Mouse (Mus musculus): ENCODE results near the gene Slc32a1.

The Slc32a1 gene

DNA sequence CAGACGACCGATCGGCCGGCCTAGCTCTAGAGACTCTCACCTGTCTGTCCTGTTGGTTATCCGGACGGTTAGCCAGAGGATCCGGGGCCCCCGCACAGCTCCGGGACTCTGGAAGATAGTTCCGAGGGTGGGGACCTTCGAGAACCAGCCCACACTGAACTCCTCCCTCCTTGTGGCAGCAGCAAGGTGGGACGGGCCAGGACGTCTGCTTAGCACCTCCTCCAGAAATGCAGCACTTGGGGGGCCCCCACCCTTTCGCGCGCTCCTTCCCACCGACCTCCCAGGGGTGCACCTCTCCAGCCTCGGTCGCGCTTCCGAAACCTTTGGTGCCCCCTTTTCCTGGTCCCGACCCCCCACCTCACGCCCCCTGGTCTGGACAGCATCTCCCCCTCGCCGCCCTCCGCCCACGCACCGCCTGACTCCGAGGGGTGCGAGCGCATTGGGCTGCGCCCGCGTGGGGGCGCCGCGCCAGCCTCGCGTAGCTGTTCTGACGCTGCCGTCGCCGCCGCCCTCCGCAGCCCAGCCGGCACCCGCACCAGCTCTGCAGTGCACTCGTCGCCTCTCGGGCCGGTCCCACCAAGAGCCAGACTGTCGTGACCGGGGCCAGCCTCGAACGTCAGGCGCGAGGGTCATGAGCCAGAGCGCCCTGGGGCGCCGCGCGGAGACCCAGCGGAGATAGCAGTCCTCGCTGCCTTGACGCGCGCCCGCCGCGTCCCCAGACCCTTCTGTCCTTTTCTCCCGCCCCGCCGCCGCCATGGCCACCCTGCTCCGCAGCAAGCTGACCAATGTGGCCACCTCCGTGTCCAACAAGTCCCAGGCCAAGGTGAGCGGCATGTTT, at the start of gene Slc32a1:
TSS of gene Slc32a1 (plus strand) at position 280 of the 838 bp plus-strand sequence.
- no peak for DNase-seq (ENCODE audit: low spot score)

DNA sequence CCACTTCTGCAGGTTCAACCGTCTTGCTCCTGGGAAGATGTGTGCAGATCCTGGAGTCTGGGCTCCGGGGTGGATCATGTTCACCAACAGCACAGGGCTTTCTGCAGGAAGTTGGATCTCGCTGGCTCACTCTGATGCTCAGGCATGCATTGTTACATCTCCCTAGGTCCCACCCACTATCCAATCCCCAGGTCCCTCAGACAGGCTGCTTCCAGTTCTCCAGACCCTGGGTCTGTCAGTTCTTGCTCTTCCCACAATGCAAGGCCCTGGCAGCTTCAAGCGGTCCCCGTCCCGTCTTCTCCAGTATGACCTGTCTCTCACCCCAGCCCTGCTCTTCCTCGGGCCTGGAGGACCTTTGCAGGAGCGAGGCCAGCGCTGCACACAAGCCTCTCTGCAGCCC, 49.8 kb upstream of the Slc32a1 start:
- DNase-seq (ENCODE audit: low spot score): no peak

DNA sequence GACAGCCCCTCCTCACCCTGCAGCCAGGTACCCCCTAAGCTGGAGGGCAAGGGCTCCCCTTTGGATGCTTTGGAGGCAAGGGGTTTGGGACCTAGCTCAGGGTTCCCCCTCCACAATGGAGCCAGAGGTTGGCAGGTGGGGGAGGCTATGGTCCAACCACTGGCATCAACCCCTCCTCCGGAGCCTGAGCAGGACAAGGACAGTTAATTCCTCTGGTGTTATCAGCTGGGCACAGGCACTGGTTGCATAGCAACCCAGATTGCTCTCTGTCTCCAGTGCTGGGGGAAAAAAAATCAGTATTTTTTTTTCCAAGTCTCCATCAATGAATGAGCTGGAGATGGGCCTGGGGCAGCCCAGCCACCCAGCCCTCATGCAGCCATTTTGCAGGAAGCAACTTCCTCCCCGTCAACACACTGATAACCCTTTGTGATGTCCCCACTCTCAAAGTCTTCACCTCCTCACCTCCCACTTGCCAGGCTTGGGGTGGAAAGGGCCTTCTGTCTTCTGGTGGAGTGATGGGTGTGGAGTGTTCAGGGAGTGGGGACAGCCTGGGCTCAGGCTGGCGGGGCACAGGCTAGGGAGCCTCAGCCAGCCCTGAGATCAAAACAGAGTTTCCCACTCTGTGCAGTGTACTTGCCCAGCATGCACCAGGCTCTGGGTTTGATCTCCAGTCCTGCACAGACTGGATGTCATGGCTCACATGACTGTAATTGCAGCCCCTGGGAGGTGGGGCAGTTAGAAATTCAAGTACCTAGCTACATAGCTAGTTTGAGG, 49.0 kb upstream of the Slc32a1 start:
- no peak for DNase-seq (ENCODE audit: low spot score)

DNA sequence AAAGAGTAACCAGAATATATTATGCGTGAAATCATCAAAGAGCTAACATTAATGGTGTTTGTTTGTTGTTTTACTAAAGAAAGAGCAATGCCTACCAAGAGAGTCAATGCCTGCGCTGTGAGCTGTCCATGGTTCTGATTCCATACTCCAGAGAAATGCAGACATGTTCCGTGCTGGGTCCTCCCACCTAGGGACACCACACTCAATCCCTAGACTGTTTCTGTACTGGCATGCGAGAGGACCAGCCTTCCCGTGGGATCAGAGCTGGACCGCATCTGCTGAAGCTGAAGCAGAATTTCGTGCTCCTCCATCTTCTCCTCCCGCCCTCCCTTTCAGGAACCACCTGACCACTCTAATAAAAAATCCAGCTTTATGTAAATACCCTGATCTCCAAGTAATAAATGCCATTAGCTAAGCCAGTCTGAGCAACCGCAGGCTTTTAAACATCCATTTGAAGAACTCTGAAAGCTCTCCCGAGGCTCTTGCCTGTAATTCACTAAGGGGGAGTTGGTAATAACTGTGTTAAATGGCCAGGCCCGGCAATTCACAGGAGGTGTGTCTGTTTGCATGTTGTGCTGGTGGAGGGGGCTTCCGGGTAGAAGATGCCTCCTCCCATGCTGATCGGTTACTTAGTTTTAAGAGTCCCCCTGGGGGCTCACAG, 40.0 kb upstream of the Slc32a1 start:
- no peak for DNase-seq (ENCODE audit: low spot score)

DNA sequence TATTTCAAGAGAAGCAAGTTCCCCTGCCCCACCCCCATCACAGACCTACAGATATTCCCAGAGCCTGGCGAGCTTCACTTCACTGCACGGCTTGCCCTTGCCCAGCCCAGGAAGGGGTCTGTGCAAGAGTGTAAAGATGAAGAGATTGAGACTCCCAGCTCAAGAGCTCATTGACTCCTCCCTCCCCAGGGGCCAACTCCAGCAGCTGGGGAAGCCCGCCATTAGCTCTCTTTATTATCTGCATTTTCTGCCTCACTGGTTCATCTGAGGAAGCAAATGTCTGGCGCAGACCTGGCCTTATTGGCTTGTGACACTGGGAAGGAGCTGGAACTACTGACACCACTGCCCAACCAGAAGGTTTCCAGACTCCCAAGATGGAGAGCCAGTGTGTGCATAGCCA, 30.6 kb upstream of the Slc32a1 start:
- DNase-seq (ENCODE audit: low spot score): no peak

DNA sequence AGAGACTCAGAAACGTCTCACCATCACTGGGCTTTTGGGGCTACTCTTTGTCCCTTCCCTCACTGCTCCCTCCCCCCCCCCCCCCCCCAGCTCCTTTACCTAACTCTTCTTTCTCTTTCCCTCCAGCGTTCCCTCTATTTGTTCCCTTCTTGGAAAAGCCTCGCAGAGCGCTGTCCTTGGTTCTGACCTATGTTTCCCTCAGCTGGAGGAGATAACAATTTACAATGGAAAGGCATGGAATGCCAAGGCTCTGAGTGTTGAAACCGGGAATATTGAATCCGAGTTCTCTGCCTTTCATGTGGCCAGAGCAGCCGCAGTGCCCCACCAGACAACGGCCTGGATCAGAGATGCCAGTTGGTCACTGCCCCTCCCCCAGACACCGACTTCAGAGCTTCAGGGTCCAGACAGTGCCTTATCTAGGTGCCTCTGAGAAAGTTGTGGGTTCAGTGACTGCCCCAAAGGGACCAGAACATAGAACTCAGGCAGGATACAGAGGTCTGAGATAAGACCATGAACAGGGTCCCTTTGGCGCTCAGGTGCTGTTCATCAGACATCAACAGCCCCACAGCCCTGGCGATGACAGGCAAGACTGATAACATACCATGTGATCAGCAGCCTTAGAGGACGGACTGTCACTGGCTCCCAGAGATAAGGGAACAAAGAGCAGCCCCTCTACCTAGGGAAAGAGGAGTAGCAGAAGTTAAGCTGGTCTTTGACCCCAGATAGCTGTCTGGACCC, 25.8 kb upstream of the Slc32a1 start:
- DNase-seq (ENCODE audit: low spot score): no peak

DNA sequence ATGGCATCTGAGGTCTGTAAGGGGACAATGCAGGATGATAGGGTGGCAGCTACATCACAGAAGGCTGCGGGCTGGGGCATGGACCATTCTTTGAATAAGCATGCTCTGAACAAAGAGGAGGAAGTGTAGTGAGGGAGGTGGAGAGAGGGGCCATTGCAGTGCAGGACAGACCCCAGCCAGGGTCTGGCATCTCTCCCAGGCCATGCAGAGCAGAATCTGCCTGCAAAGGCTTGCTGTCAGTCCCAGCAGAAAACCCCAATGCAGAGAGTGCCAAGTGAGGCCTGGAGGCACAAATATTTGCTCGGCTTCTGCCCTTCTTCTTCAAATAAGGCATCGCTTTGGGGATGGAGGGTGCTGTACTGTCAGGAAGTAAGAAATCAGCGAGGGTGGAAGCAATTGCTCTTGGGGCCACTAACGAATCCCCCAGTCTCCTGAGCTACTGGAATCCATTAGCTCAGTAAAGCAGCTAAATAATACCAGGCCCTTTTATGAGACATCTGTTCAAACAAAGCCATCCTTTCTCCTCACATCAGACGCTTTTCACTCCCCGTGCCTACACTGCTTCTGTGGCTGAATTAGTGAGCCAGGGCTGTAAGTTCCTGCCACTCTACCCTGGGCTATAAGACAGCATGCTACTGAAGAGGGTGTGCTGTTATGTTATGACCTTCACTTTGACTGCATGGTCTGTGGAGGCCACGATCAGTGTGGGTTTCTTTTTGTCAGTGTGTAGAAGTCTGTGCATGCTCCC, 21.9 kb upstream of the Slc32a1 start:
- DNase-seq (ENCODE audit: low spot score): no peak

DNA sequence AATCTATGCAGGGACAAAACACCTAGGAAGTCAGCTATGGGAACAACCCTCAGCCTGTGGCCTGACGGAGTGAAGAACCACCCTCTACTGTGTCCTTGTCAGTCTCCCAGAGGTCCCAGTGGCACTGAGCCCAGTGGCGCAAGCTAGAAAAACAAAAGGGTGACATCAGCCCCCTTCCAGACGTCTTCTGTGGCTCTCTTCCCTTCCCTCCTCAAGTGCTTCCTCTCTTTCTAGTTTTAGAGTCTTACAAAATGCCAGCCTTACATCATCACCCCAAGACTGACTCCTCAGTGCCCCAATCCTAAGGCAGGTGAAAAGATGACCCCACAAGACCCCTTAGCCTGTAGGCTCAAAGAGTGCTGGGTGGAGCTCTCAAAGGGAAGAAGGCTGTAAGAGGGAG, 20.1 kb upstream of the Slc32a1 start:
- no peak for DNase-seq (ENCODE audit: low spot score)

DNA sequence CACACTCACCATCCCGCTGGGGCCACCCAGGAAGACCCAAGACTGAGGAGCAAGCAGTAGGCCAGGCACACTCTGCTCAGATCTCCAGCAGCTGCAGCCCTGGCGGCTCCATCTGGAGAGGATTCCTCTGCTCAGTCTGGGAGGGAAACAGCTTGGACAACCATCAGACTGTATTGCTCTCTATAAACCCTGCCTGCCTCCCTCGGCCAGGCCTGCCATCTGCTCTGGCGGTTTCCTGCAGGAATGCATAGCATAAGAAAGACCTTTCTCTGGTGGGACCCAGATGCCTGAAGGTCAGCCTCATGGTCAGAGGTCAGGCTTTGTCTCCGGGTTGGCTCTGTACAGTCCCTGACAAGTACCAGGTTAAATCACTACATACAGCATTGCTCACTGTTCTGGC, 19.3 kb upstream of the Slc32a1 start:
- no peak for DNase-seq (ENCODE audit: low spot score)

DNA sequence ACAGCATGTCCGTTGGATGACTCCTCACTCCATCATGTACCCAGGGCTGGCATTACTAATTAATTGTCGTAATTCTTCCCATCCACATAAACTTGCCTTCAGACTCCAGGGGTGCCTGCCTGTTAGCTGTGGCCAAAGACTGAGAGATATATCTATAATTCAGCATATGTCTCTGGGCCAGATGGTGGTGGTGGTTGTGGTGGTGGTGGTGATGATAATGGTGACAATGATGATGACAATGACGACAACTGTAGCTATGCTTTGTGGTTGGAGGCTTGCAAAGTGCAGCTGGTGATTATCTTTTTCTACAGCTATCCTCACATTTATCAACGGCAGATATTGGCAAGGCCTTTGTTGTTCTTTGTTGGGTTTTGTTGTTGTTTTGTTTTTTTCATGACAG, 17.2 kb upstream of the Slc32a1 start:
- no peak for DNase-seq (ENCODE audit: low spot score)

DNA sequence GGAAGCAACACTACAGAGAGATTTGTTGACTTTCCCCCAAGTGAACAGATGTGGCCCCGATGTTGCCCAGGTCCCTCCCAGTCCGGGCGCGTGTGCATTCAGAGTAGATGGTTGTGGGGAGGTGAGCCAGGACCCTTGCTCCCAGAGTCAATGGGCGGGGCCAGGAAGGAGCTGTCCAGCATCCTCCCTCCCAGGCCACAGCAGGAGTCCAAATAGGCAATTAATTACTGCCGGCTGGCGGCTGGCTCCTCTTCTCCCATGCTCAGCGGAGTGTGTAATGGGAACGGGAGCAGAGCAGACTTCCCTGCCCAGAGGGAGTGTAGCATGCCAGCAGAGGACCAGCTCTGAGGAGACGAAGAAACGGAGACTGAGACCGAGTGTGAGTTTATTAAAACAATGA, 15.5 kb upstream of the Slc32a1 start:
- DNase-seq (ENCODE audit: low spot score): no peak

DNA sequence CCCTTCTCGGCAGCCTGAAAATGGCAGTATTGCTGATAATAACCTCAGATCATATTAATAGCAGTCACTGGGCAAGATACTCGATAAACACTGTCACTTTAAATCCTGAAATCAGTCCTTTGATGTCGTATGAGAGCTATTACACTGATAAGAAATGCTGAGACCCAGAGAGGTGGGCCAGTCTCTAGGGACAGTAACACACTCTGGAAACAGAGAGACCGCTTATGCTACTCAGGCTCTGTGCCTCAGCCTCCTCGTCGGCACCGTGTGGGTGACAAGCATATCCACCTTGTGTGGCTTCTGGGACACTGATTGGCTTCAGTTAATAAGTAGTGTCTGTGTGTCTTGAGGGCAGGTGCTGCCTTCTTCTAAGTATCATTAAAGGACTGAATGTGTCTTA, 15.0 kb upstream of the Slc32a1 start:
- no peak for DNase-seq (ENCODE audit: low spot score)

DNA sequence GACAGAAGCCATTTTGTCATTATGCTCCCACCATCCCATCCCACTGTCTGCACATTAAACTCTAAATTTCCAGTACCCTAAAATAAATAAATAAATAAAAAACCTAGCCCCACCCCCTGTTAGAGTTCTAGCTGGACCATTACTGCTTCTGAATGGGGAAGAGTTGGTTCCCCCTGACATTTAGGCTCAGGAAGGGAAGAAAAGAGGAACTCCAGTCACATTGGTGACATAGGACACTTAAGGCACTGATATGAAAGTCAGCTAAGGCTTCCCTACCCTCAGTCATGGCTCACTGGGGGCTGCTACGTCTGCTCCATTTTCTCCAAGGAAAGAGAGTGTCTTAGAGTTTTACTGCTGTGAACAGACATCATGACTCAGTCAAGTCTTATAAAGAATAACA, 13.8 kb upstream of the Slc32a1 start:
- DNase-seq (ENCODE audit: low spot score): no peak

DNA sequence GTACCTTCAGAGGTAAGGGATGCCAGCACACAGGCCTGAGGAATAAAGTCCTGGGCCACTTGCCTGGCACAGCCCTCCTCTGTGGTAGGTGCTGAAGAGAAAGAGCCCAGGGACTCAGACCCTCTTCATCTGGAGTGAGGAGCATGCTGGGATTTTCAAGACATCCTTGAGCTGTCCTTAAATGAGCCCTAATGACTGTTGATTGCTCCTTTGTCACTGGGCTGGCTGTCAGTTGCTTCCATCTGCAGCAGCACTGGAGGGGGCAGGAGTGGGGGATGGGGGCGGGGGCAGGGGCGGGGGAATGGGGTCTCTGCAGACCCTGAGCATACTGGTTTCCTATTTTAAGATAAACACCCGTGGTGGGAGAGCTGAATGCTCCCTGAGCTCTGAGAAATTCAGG, 10.1 kb upstream of the Slc32a1 start:
- no peak for DNase-seq (ENCODE audit: low spot score)

DNA sequence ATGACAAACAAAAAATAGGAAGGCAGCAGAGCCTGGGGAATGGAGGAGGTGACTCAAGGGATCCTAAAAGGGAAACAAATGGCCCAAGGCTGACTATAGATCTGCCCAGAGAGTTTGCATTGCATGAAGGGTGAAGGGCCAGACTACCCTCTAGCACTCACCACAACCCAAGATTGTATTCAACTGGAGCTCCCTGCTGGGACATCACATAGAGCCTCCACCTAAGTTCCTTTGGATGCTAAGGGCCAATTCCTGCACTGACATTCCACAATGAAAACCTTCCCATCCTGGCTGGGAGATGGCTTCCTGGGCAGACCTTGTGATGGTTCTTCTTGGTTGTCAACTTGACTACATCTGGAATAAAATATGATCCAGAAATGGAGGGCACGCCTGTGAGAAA, 9.2 kb upstream of the Slc32a1 start:
- DNase-seq (ENCODE audit: low spot score): no peak

DNA sequence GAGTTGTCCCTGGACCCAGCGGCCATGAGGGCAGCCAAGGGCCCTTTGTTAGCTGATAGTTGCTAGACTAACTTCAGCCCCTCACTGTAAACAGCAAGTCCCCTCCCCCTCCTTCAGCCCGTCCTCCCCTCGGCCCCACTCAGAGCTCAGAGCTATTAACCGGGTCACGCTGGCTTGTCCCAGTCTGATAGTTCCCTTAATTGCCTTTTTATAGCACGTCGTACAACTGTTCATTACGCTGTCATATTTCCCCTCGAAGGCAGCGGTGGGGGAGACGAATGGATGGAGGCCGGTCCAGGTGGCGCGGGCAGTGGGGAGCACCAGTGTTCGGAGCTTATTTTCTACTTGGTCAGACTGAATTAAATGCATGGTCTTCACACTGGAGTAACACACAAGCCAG, 7.9 kb upstream of the Slc32a1 start:
- no peak for DNase-seq (ENCODE audit: low spot score)

DNA sequence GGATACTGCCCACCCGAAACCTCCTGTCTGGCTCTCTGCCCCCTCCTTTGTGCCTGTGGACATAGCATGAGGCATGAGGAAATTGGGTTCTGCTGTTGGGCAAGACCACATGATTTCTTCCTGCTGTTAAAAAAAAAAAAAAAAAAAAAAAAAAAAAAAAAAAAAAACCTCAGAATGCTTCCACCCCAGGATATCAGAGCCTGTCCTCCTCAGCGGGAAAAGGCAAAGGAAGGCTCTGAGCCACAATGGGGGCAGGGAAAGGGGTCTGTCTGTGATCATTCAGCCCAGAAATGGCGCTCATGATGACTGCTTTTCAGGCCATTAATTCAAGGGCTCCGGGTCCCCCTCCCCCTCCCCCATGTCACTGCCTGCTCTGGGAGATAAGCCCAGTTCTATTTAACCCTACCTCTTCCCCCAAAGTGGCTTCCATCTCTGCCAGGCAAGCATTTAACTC, 4.0 kb upstream of the Slc32a1 start:
- DNase-seq (ENCODE audit: low spot score): no peak

DNA sequence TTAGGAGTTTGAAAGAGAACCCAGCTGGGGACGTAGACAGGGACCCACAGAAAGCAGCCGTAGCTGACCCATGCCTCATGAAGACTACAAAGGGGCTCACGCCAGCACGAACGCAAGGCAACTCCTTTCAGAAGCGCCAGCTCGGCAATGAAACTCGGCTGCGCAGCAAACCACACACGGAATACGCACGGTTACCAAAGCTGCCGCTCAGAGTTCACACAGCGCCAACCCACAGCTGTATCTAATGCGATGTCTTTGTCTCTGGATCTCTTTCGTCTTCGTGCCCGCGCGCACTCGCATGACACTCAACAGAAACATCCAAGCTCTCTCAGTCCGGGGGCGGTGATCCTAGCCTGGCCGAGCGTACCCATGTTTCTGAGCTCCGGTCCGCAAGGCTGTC, 886 bp upstream of the Slc32a1 start:
- DNase-seq (ENCODE audit: low spot score): no peak

DNA sequence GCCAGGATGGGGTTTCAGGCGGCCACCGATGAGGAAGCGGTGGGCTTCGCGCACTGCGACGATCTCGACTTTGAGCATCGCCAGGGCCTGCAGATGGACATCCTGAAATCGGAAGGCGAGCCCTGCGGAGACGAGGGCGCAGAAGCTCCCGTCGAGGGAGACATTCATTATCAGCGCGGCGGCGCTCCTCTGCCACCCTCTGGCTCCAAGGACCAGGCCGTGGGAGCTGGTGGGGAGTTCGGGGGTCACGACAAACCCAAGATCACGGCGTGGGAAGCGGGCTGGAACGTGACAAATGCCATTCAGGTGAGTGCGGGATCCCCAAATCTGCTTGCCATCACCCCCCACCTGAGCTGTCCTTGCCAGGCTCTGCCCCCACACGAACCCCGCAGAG, 756 bp downstream of the Slc32a1 start:
- DNase-seq (ENCODE audit: low spot score): no peak

DNA sequence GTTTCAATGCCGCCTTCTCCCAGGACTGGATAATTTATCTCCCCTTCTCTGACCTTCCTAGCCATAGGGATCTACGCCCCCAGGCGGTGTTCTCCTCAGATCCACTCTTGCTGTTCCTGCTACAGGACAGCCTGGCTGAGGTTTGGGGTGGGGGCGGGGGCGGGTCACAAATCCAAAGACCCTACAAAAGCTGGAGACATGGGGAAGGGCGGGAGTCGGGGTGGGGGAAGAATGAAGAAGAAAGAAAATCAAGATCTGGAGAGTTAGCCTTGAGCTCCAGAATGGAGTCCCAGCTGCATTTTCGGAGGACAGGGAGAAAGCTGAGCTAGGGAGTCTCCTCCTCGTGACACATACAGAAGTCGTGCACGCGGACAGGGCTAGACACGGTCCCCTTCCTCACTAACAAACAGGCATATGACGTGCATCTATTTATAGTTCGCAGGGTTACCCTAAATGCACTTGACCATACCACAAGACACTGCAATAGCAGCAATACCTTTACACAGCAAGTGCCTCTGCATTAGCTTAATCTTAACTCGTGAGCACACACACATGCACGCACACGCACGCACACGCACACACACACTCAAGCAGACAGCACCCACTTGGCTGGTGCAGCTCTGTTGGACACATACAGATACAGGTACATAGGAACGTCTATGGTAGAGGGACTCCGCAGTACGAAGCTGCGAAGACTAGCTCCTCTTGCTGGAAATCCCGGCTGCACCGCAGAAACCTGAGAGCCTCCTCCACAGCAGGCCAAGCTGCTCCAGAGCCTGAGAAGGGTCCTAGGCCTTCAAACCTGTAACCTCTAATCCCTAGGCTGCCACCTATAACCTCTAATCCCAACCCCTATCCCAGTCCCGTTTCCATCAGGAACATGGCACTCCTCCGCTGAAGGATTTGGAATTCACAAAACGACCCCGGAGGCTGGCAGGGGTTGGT, 1.4 kb downstream of the Slc32a1 start:
- DNase-seq (ENCODE audit: low spot score): no peak

Data from spleen, adult 12 weeks (tissue).